9 mouse cellular contexts compared by ENCODE assay signal in the genomic region with DNA sequence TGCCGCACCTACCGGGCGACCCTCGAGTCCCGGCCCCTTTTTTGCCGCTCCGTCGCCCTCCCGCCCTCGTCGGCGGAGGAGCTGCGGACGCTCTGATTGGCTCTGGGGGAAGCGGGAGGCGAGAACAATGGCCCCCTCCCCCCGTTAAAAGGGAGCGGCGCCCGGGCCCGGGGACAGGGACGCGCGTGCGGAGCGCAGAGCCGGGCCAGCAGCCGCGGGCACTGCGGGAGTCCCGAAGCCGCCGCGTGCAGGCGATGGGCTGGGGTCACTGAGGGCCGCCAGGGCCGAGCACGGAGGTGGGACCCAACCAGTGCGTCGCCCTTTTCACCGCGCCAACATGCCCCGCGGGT. TPM values are rescaled to one million over a fixed set of nuclear protein-coding genes. Genes with fewer than 3 reads are reported as not detected.
A peak's percentile ranks its signal among the peaks of the same experiment; 100 is the strongest.
DNase-seq lines count a peak whose midpoint lies in the region; ATAC-seq and TF ChIP-seq lines count a peak whose summit lies in the region.
"Had no signal": no experiment of that assay in that cellular context is flagged by ENCODE, and none has a peak within 500 bp of the region (broad histone marks: within the 10 kb centered on the region; RNA-seq: fewer than 3 reads in every experiment).

No protein-coding gene starts in this region.

- peaks cover 44% of the 10 kb centered on the region for H3K4me1 ChIP-seq in heart, embryonic 13.5 days
- peaks cover 58% of the 10 kb centered on the region for H3K4me1 ChIP-seq in E14TG2a.4 (replicated peaks; ENCODE audit: low read depth, low read length)
- no peaks in the 10 kb centered on the region for H3K4me1 ChIP-seq in cortical plate, adult 2 months (ENCODE audit: control insufficient read depth, insufficient read depth, low read length)
- peaks cover 57% of the 10 kb centered on the region for H3K4me1 ChIP-seq in hindbrain, embryonic 12.5 days
- peaks cover 44% of the 10 kb centered on the region for H3K4me1 ChIP-seq in limb, embryonic 15.5 days

- TF ChIP-seq CTCF in E14TG2a.4 (conservative IDR thresholded peaks at IDR 0.05; ENCODE audit: low read length) = no peak
- no peak for TF ChIP-seq CTCF in cortical plate, adult 2 months (IDR thresholded peaks at IDR 0.05; ENCODE audit: extremely low read depth, insufficient read depth, low read length)

- no peak for DNase-seq in heart, adult 8-10 months (ENCODE audit: low spot score)
- DNase-seq in right cerebral cortex, postnatal 14 days = peak; percentile 59
- no peak for DNase-seq in spleen, adult 12 weeks (ENCODE audit: low spot score)

- TF ChIP-seq POLR2A in cortical plate, adult 2 months (IDR thresholded peaks at IDR 0.05; ENCODE audit: extremely low read depth, insufficient read depth, low read length) = 0 out of 2 replicates have a peak, but pooled peaks have one; percentile 32

- H3K36me3 ChIP-seq in heart, embryonic 13.5 days = no peaks in the 10 kb centered on the region
- no peaks in the 10 kb centered on the region for H3K36me3 ChIP-seq in E14TG2a.4 (ENCODE audit: insufficient read depth, low read length)
- H3K36me3 ChIP-seq in hindbrain, embryonic 12.5 days = no peaks in the 10 kb centered on the region
- H3K36me3 ChIP-seq in limb, embryonic 15.5 days = no peaks in the 10 kb centered on the region

- no peak overlapping the region for H3K27ac ChIP-seq in heart, embryonic 13.5 days (replicated peaks)
- H3K27ac ChIP-seq in cortical plate, adult 2 months (ENCODE audit: insufficient read depth, low read length) = peak overlapping the region; percentile 90
- peak overlapping the region; percentile 98 for H3K27ac ChIP-seq in hindbrain, embryonic 12.5 days
- H3K27ac ChIP-seq in limb, embryonic 15.5 days = no peak overlapping the region

- no peak for ATAC-seq in heart, embryonic 13.5 days (ENCODE audit: extremely low read depth, insufficient number of reproducible peaks, low FRiP score, low TSS enrichment)
- peak; percentile 72 for ATAC-seq in hindbrain, embryonic 12.5 days (ENCODE audit: low FRiP score)
- peak; percentile 12; the same call in 1 of the 2 replicates for ATAC-seq in limb, embryonic 15.5 days (ENCODE audit: insufficient number of reproducible peaks, low FRiP score, low TSS enrichment, low read depth)

- peak overlapping the region; percentile 93 for H3K4me2 ChIP-seq in heart, embryonic 13.5 days
- H3K4me2 ChIP-seq in hindbrain, embryonic 12.5 days (replicated peaks) = peak overlapping the region; percentile 82
- H3K4me2 ChIP-seq in limb, embryonic 15.5 days = peak overlapping the region; percentile 99

- H3K4me3 ChIP-seq in heart, embryonic 13.5 days = peak overlapping the region; percentile 59
- H3K4me3 ChIP-seq in E14TG2a.4 (replicated peaks; ENCODE audit: low read length) = peak overlapping the region; percentile 82
- H3K4me3 ChIP-seq in cortical plate, adult 2 months (ENCODE audit: insufficient read depth, low read length) = peak overlapping the region; percentile 81
- H3K4me3 ChIP-seq in hindbrain, embryonic 12.5 days = peak overlapping the region; percentile 76
- H3K4me3 ChIP-seq in limb, embryonic 15.5 days = peak overlapping the region; percentile 47

- peaks cover 95% of the 10 kb centered on the region for H3K27me3 ChIP-seq in heart, embryonic 13.5 days (replicated peaks)
- peaks cover 87% of the 10 kb centered on the region for H3K27me3 ChIP-seq in E14TG2a.4 (ENCODE audit: insufficient read depth, low read length)
- peaks cover 71% of the 10 kb centered on the region for H3K27me3 ChIP-seq in hindbrain, embryonic 12.5 days
- peaks cover 92% of the 10 kb centered on the region for H3K27me3 ChIP-seq in limb, embryonic 15.5 days

- no peaks in the 10 kb centered on the region for H3K9me3 ChIP-seq in heart, embryonic 13.5 days
- no peaks in the 10 kb centered on the region for H3K9me3 ChIP-seq in E14TG2a.4 (ENCODE audit: low read length)
- H3K9me3 ChIP-seq in hindbrain, embryonic 12.5 days (replicated peaks) = no peaks in the 10 kb centered on the region
- no peaks in the 10 kb centered on the region for H3K9me3 ChIP-seq in limb, embryonic 15.5 days

- H3K9ac ChIP-seq in heart, embryonic 13.5 days = peak overlapping the region; percentile 56
- peak overlapping the region; percentile 90 for H3K9ac ChIP-seq in hindbrain, embryonic 12.5 days
- H3K9ac ChIP-seq in limb, embryonic 15.5 days = no peak overlapping the region

- under 1% methylated on average over 43 of the region's 44 CpGs for WGBS in heart, embryonic 13.5 days
- WGBS in hindbrain, embryonic 12.5 days = under 1% methylated on average over 40 of the region's 44 CpGs
- under 1% methylated on average over 38 of the region's 44 CpGs for WGBS in limb, embryonic 15.5 days

RNA-seq across cellular contexts. Expression of gene Insm1, which starts 0.2 kb away (rescaled TPM):
- not detected in 2 replicates for polyA plus RNA-seq in heart, embryonic 13.5 days (2015; fragmentation: Nextera tagmentation; extraction: Ambion mirVana)
- total RNA-seq in heart, adult 8-10 months (2022) = not detected
- polyA plus RNA-seq in cortical plate, adult 2 months (2012; rRNA removed) = 3.4 and 4.5 TPM in 2 replicates
- 7.0 and 8.5 TPM in 2 replicates for polyA plus RNA-seq in hindbrain, embryonic 12.5 days (2016; fragmentation: Nextera tagmentation; extraction: Ambion mirVana)
- 0.06 TPM in 1 of 2 replicates, not detected in the other for polyA plus RNA-seq in limb, embryonic 15.5 days (2015; fragmentation: Nextera tagmentation; extraction: Ambion mirVana)
- polyA plus RNA-seq: Patski had no signal

Comparison
In these comparisons a context has a peak if more than half of its experiments do, and no peak if none do; other contexts are left out.
1. H3K27ac ChIP-seq: peak in cortical plate, adult 2 months (single experiment) and hindbrain, embryonic 12.5 days (single experiment); none in heart, embryonic 13.5 days (single experiment) and limb, embryonic 15.5 days (single experiment).
2. Peak in every context shown above with its lines, with median percentiles within 50 percentile points of each other: H3K4me2 ChIP-seq and H3K4me3 ChIP-seq.